Mouse (Mus musculus) liver, embryonic 14.5 days (tissue): ENCODE measurements around the gene Coro2a. TPM values are rescaled to one million over a fixed set of nuclear protein-coding genes. Genes with fewer than 3 reads are reported as not detected.

ENCODE experiments used
- ATAC-seq: fragments of 200-750 bp; cut with Nextera tagmentation; 2 replicates; pipeline ENCODE4 v1.8.0; 2017; ENCODE audit warnings: moderate number of reproducible peaks, mild to moderate bottlenecking, moderate library complexity; ENCODE audit not compliant: insufficient read depth
- DNase-seq, 3 experiments: peaks; one replicate each; pipeline ENCODE4 v3.0.0-alpha.2; 2012 to 2013; ENCODE audit warnings: low read depth in 3 of 3, low spot score in 3 of 3
- H3K27ac ChIP-seq: fragments of 300-500 bp; sonication (generic); 2 replicates; pipeline ENCODE4 v1.5.1; 2014; ENCODE audit warnings: moderate library complexity, mild to moderate bottlenecking, control low read depth, inconsistent platforms
- H3K27me3 ChIP-seq: fragments of 300-500 bp; sonication (generic); 2 replicates; pipeline ENCODE4 v1.6.1; 2014; ENCODE audit warnings: mild to moderate bottlenecking, low read length, moderate library complexity; ENCODE audit not compliant: control insufficient read depth, insufficient read depth
- H3K36me3 ChIP-seq: fragments of 300-500 bp; sonication (generic); replicated peaks from 2 replicates; pipeline ENCODE4 v1.6.1; 2014; ENCODE audit warnings: low read depth; ENCODE audit not compliant: control insufficient read depth, insufficient read depth
- H3K4me1 ChIP-seq, 2 experiments: fragments of 200-500 bp in 1 of 2; fragments of 300-500 bp in 1 of 2; sonication (generic) in 1 of 2; replicated peaks; 2 replicates each; pipeline ENCODE4 v1.6.1; 2012 to 2014; ENCODE audit warnings: antibody characterized with exemption in 1 of 2, inconsistent platforms in 1 of 2, low read length in 1 of 2; ENCODE audit not compliant: control insufficient read depth in 2 of 2, insufficient read depth in 2 of 2
- H3K4me2 ChIP-seq: fragments of 300-500 bp; sonication (generic); 2 replicates; pipeline ENCODE4 v1.6.1; 2014; ENCODE audit warnings: low read depth, mild to moderate bottlenecking, control low read depth, moderate library complexity
- H3K4me3 ChIP-seq, 2 experiments: fragments of 200-500 bp in 1 of 2; fragments of 300-500 bp in 1 of 2; sonication (generic) in 1 of 2; 2 replicates each; pipeline ENCODE4 v1.5.1; 2012 to 2014; ENCODE audit warnings: low read depth in 2 of 2, low read length in 2 of 2, mild to moderate bottlenecking in 2 of 2, control low read depth in 1 of 2, inconsistent platforms in 1 of 2, moderate library complexity in 1 of 2; ENCODE audit not compliant: insufficient read depth in 1 of 2
- H3K9ac ChIP-seq: fragments of 300-500 bp; sonication (generic); replicated peaks from 2 replicates; pipeline ENCODE4 v1.6.1; 2014; ENCODE audit warnings: mild to moderate bottlenecking, control low read depth, moderate library complexity
- H3K9me3 ChIP-seq: fragments of 300-500 bp; sonication (generic); 2 replicates; pipeline ENCODE4 v1.6.1; 2016; ENCODE audit warnings: low read length, mixed read lengths; ENCODE audit not compliant: control insufficient read depth
- CTCF ChIP-seq: IDR thresholded peaks from 2 replicates; pipeline ENCODE4 v1.5.1; 2016; ENCODE audit warnings: antibody characterized with exemption, low read depth, control low read depth
- EP300 ChIP-seq: IDR thresholded peaks from 2 replicates; pipeline ENCODE4 v1.6.1; 2016; ENCODE audit warnings: antibody characterized with exemption, low read depth
- WGBS: fragments of 180-500 bp; shearing (Covaris S2); extraction: QIAGEN DNeasy Blood & Tissue Kit; methylation state at CpG from one replicate; pipeline ENCODE4 v1.1.7; 2014; ENCODE audit not compliant: insufficient replicate concordance; 5-methylcytosine and 5-hydroxymethylcytosine counted together
- polyA plus RNA-seq, 2 experiments: library from polyadenylated mRNA; depleted of rRNA in 1 of 2; stranded (reverse) in 1 of 2; unstranded in 1 of 2; fragments of >200 nt; fragmentation: Nextera tagmentation in 1 of 2; extraction: Ambion mirVana in 1 of 2; gene quantifications; 2 replicates each; pipeline versions ENCODE4 v1.2.1 to v1.2.3; 2012 to 2014

Gene Coro2a
- polyA plus RNA-seq (2012; rRNA removed) = 2.4 and 2.6 TPM in 2 replicates
- polyA plus RNA-seq (2014; fragmentation: Nextera tagmentation; extraction: Ambion mirVana) = 1.9 and 2.7 TPM in 2 replicates

DNA sequence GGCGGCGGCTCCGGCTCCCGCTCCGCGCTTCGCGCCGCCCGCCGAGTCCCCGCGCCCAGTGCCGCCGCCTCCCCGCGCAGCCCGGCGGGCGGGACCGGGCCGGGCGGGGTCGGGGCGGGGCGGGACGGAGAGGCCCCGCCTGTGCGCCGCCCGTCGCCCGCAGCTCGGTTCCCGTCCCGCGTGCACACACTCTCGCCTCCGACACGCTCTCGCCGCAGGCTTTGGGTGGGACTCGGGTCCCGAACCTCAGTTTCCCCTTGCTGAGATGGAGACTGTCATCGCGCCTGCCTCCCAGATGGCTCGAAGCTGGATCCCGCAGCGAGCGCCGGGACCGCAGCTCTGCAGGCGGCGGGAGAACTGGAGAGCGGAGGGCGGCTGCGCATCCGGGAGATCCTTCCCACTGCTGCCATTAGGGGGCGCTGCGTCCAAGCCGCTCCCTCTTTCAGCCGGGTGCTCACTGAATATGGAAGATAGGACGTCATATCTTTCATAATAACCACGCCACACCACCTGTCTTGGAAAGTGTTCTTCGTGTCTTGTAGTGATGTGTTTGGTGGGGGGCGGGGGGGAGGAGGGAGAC is at the start of gene Coro2a:
Coro2a (minus strand) TSS at position 359 of the 580 bp plus-strand sequence.
- ATAC-seq (peak; percentile 74), DNase-seq (peak; percentile 49 to 61 (median 54))
- H3K27ac ChIP-seq = no peak within 1 kb of the TSS
- WGBS = under 1% methylated on average over 57 of the region's 66 CpGs
- peak within 1 kb of the TSS; percentile 29 for H3K9ac ChIP-seq
- H3K4me1 ChIP-seq = peaks cover 0 to 4% of the 10 kb centered on the region in 2 experiments; a peak in 2 of 4 replicates
- H3K4me2 ChIP-seq = peak within 1 kb of the TSS; percentile 69
- H3K4me3 ChIP-seq = peak within 1 kb of the TSS; percentile 36 to 50
- no peaks in the 10 kb centered on the region for H3K9me3 ChIP-seq
- no peaks in the 10 kb centered on the region for H3K36me3 ChIP-seq
- peak; percentile 94 for TF ChIP-seq CTCF
- TF ChIP-seq EP300 = no peak
- H3K27me3 ChIP-seq = peaks cover 23% of the 10 kb centered on the region

DNA sequence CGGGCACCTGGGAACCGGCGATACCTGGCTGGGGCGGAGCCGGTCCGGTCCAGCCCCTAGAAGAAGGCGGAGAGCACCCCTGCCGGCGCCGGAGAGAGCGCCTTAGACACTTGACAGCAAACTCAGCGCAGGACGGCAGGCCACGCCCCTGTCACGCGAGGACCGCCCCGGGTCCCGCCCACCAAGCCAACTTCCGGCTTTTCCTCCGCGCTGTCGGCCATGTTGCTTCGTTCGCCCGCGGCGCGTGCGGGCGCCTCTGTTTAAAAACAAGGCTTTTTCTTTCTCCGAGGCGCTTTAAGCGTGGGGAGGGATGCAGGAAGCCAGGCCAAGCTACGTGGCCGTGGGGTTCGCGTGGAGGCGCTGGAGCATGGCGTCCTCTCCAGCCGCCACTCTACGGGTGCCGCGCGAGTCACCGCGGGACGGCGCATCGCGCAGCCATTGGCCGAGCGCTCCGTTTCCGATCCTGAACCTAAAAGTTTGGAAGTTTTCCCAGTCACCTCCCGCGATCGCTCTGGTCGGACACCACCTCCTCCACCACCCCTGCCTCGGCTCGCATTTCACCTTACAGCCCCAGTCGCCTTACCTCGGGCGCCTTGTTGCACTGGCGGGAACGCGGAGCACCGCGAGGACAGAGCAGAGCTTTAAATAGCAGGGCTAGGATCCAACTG is 48.2 kb upstream of the Coro2a start, which contains the start of gene Tbc1d2:
Tbc1d2 (minus strand) TSS at position 124 of the 668 bp plus-strand sequence.
- H3K27ac ChIP-seq = no peak within 1 kb of the TSS; the same call in 1 of the 2 replicates
- H3K4me2 ChIP-seq = peak within 1 kb of the TSS; percentile 97
- peak; percentile 73 to 80 (median 76) for DNase-seq
- under 1% methylated on average over 69 of the region's 69 CpGs for WGBS
- peak within 1 kb of the TSS; percentile 41 for H3K9ac ChIP-seq
- ATAC-seq = peak; percentile 94
- H3K4me3 ChIP-seq = peak within 1 kb of the TSS; percentile 61 to 81
- H3K9me3 ChIP-seq = no peaks in the 10 kb centered on the region
- peaks cover 11% of the 10 kb centered on the region in 2 experiments for H3K4me1 ChIP-seq
- peaks cover 21% of the 10 kb centered on the region for H3K27me3 ChIP-seq
- H3K36me3 ChIP-seq = no peaks in the 10 kb centered on the region
- TF ChIP-seq EP300 = no peak
- TF ChIP-seq CTCF = peak; percentile 61

DNA sequence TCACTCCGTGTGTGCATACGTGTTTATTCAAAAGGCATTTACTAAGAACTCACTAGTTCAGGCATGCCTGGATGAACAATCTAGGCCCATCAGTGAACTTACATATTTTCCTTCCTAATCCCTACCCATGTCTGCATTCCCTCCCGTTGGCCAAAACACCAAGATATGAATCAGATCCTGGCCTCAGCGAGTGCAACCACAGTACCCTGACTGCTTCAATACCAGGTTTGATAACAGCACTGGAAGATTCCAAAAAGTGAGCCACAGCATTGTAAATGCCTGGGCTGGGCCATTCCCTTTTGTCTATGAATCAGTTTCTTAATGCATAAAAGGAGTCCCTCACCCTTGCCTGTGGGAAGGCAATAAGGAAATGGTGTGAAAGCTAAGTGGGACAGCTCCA is 47.2 kb upstream of the Coro2a start:
- H3K36me3 ChIP-seq = no peaks in the 10 kb centered on the region
- DNase-seq = no peak
- 43% methylated on average over 4 of the region's 4 CpGs for WGBS
- H3K27me3 ChIP-seq = peaks cover 21% of the 10 kb centered on the region
- H3K9ac ChIP-seq = no peak overlapping the region
- H3K4me1 ChIP-seq = peaks cover 11% of the 10 kb centered on the region in 2 experiments
- no peak for ATAC-seq
- no peak overlapping the region for H3K27ac ChIP-seq
- peak overlapping the region; percentile 61 to 81; a peak in 2 of 4 replicates for H3K4me3 ChIP-seq
- H3K4me2 ChIP-seq = peak overlapping the region; percentile 97
- TF ChIP-seq EP300 = no peak
- no peak for TF ChIP-seq CTCF
- H3K9me3 ChIP-seq = no peaks in the 10 kb centered on the region

DNA sequence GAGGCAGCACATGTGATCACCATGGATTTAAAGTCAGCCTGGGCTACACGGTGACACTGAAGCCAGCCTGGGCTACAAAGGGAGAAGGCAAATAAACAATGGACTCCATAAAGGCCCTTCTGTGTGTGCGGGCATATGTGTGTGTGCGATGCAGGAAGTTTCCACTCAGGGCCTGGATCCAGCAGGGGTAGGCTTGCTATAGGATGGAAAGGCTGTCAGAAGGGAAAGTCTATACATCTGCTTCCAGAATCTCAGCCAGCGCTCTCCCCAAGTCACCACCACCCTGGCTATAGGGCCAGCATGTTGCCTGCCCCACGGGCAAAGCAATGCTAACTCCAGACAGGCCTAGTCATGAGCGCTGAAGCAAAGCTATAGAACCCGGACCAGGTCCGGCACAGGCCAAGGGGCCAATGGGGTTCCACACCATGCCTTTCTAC is 41.7 kb upstream of the Coro2a start:
- DNase-seq (no peak), ATAC-seq (no peak)
- no peak overlapping the region for H3K27ac ChIP-seq
- no peak overlapping the region for H3K4me2 ChIP-seq
- H3K4me3 ChIP-seq = no peak overlapping the region
- no peak overlapping the region for H3K9ac ChIP-seq
- H3K27me3 ChIP-seq = peaks cover 2% of the 10 kb centered on the region; the same call in 1 of the 2 replicates
- 0 out of 4 replicates have a peak, but pooled peaks cover 0 to 3% of the 10 kb centered on the region in 2 experiments for H3K4me1 ChIP-seq
- H3K36me3 ChIP-seq = no peaks in the 10 kb centered on the region
- TF ChIP-seq CTCF = no peak
- TF ChIP-seq EP300 = no peak
- H3K9me3 ChIP-seq = no peaks in the 10 kb centered on the region
- WGBS = 57% methylated on average over 8 of the region's 8 CpGs
